Mouse (Mus musculus) Muller cell, postnatal 12 days (primary cell): ENCODE measurements around the gene 2210418O10Rik.
"Not testable (repeated sequence)": the region's sequence is repeated elsewhere in the genome, so short reads cannot be mapped to it uniquely, and the experiment has no call there.

Source experiments
- DNase-seq: peaks from one replicate; pipeline ENCODE4 v3.0.0-alpha.2; 2015; ENCODE audit errors: inconsistent ontology term

The 2210418O10Rik gene

DNA sequence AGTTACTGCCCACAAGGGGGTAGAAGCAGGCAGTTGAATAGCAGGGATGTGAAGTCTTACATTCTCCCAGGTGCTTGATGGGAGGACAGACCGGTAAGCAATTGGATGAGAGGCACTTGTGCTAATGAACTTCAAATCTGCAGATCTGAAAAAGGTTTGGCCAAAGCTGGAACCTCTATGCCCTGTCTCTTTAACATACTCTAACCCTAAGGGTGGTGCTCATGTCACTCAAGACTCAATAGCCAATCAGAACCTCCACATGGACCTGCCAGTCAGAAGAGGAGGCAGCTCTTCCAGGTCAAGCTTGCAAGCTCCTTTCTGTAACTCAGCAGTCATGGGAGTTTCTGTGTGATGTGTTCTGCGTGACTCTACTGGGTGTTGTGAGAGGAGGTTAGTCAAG, at the start of gene 2210418O10Rik:
2210418O10Rik (plus strand) TSS at position 301 of the 400 bp plus-strand sequence.
- not testable (repeated sequence) for DNase-seq

- not testable (repeated sequence) for DNase-seq
These were observed 22.1 kb downstream of the 2210418O10Rik start for GRCm38 (mm10) chr2:176248519-176248918.
